Mouse (Mus musculus): ENCODE measurements around the gene Chrm3.

DNA sequence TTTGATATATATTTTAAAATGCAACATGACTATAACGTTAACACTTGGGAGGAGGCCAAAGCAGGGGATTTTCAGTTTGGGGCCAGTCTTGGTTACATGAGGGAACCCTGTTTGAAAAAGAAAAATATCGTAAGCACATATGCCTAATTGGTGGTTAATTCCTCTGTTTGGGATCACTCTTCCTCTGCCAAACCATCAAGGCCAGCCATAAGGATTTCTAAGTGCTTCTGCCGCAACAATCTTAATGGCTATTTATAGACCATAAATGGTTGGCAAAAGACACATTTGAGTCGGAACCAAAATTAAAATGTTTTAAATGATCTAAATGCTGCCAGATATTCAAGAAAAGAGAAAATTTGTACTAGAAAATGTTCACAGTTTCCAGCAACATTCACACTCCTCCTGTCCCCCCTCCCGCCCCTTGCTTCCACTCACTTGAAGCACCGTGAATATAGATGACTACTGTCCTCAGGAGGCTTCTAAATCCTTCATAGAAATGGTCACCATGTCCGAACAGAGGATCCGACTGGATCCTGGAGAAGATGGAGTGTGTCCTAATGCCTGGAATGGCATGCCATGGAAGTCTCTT is 307.3 kb downstream of the Chrm3 start:
- no peak for TF ChIP-seq CTCF (IDR thresholded peaks at IDR 0.05; ENCODE audit: extremely low read depth, insufficient read length, insufficient replicate concordance, low read depth, low read length)
- no peak for TF ChIP-seq POLR2A (IDR thresholded peaks at IDR 0.05; ENCODE audit: low read depth, low read length)

All from small intestine, adult 2 months (tissue).